ENCODE assay signal across 8 mouse cellular contexts in genomic region chr14:61293884-61294737, GRCm38 (mm10). TPM values are rescaled to one million over a fixed set of nuclear protein-coding genes. Genes with fewer than 3 reads are reported as not detected.
DNase-seq lines count a peak whose midpoint lies in the region; ATAC-seq lines count a peak whose summit lies in the region.

No protein-coding gene starts in this region.

- H3K9ac ChIP-seq in liver, embryonic 16.5 days (ENCODE audit: low read depth, low read length): no peak overlapping the region
- no peak overlapping the region for H3K9ac ChIP-seq in intestine, embryonic 16.5 days (ENCODE audit: low read depth, low read length)

- H3K9me3 ChIP-seq in embryonic facial prominence, embryonic 10.5 days: no peaks in the 10 kb centered on the region
- H3K9me3 ChIP-seq in liver, embryonic 16.5 days (replicated peaks; ENCODE audit: control insufficient read depth, low read length): no peaks in the 10 kb centered on the region
- no peaks in the 10 kb centered on the region for H3K9me3 ChIP-seq in intestine, embryonic 16.5 days (ENCODE audit: control insufficient read depth, low read length)

- H3K4me3 ChIP-seq in embryonic facial prominence, embryonic 10.5 days: no peak overlapping the region
- no peak overlapping the region for H3K4me3 ChIP-seq in liver, embryonic 16.5 days (ENCODE audit: low read depth, low read length)
- no peak overlapping the region for H3K4me3 ChIP-seq in intestine, embryonic 16.5 days (ENCODE audit: low read length)

- no peak for ATAC-seq in liver, embryonic 16.5 days (ENCODE audit: low read depth)
- no peak for ATAC-seq in intestine, embryonic 16.5 days

- H3K27ac ChIP-seq in embryonic facial prominence, embryonic 10.5 days (replicated peaks): no peak overlapping the region
- no peak overlapping the region for H3K27ac ChIP-seq in liver, embryonic 16.5 days (ENCODE audit: low read length)
- no peak overlapping the region for H3K27ac ChIP-seq in intestine, embryonic 16.5 days (ENCODE audit: low read length)

- H3K36me3 ChIP-seq in embryonic facial prominence, embryonic 10.5 days (replicated peaks): no peaks in the 10 kb centered on the region
- no peaks in the 10 kb centered on the region for H3K36me3 ChIP-seq in liver, embryonic 16.5 days (ENCODE audit: control insufficient read depth, insufficient read depth)
- H3K36me3 ChIP-seq in intestine, embryonic 16.5 days (ENCODE audit: control insufficient read depth, insufficient read depth, low read length): no peaks in the 10 kb centered on the region

- H3K27me3 ChIP-seq in embryonic facial prominence, embryonic 10.5 days (replicated peaks; ENCODE audit: low read depth, poor library complexity, severe bottlenecking): no peaks in the 10 kb centered on the region
- H3K27me3 ChIP-seq in liver, embryonic 16.5 days (ENCODE audit: control insufficient read depth, insufficient read depth, low read depth, low read length): no peaks in the 10 kb centered on the region
- no peaks in the 10 kb centered on the region for H3K27me3 ChIP-seq in intestine, embryonic 16.5 days (replicated peaks; ENCODE audit: control insufficient read depth, insufficient read depth, low read length)

- no peaks in the 10 kb centered on the region for H3K4me1 ChIP-seq in embryonic facial prominence, embryonic 10.5 days
- no peaks in the 10 kb centered on the region; the same call in 1 of the 2 replicates for H3K4me1 ChIP-seq in liver, embryonic 16.5 days (ENCODE audit: control insufficient read depth, low read depth, low read length)
- H3K4me1 ChIP-seq in intestine, embryonic 16.5 days (ENCODE audit: control insufficient read depth, insufficient read depth, low read length): no peaks in the 10 kb centered on the region

- 0 out of 2 replicates have a peak overlapping the region, but pooled peaks have one; percentile 17 for H3K4me2 ChIP-seq in liver, embryonic 16.5 days (ENCODE audit: low read depth, low read length)
- no peak overlapping the region for H3K4me2 ChIP-seq in intestine, embryonic 16.5 days (ENCODE audit: low read depth, low read length)

- 52% methylated on average over 16 of the region's 16 CpGs for WGBS in embryonic facial prominence, embryonic 10.5 days
- 42% methylated on average over 16 of the region's 16 CpGs for WGBS in liver, embryonic 16.5 days (ENCODE audit: insufficient replicate concordance)
- WGBS in intestine, embryonic 16.5 days: 54% methylated on average over 16 of the region's 16 CpGs

- peak; percentile 75 for DNase-seq in ES-CJ7 (ENCODE audit: low read depth, low spot score)
- DNase-seq in adrenal gland, postnatal 10 days: peak; percentile 79
- DNase-seq in embryonic facial prominence, embryonic 10.5 days (ENCODE audit: low spot score): peak; percentile 63
- DNase-seq in heart, adult 9 months (ENCODE audit: low spot score in 2 of 2): peak; percentile 30 to 73
- DNase-seq in kidney, postnatal 36 days: peak; percentile 51 to 78
- DNase-seq in retina, embryonic 14.5 days (ENCODE audit: low spot score): peak; percentile 75

RNA-seq across cellular contexts. Expression of gene Arl11, which starts 15.4 kb away (rescaled TPM):
- 1 to 10 TPM in 1 of 2 experiments, under 1 TPM in 1; 0.85 to 1.1 TPM for total RNA-seq in adrenal gland, postnatal 10 days (2021)
- polyA plus RNA-seq in embryonic facial prominence, embryonic 10.5 days (2016; fragmentation: Nextera tagmentation; extraction: Ambion mirVana): 0.30 and 0.36 TPM in 2 replicates
- polyA plus RNA-seq in liver, embryonic 16.5 days (2015; fragmentation: Nextera tagmentation; extraction: Ambion mirVana): 2.1 TPM in 2 replicates
- 0.78 and 1.0 TPM in 2 replicates for polyA plus RNA-seq in intestine, embryonic 16.5 days (2015; fragmentation: Nextera tagmentation; extraction: Ambion mirVana)

RNA-seq across cellular contexts. Expression of gene Sgcg, which starts 35.8 kb away (rescaled TPM):
- 10 to 100 TPM; 10.2 to 20.1 TPM for total RNA-seq in adrenal gland, postnatal 10 days (2021)
- not detected in 2 replicates for polyA plus RNA-seq in embryonic facial prominence, embryonic 10.5 days (2016; fragmentation: Nextera tagmentation; extraction: Ambion mirVana)
- 0.57 and 0.65 TPM in 2 replicates for polyA plus RNA-seq in liver, embryonic 16.5 days (2015; fragmentation: Nextera tagmentation; extraction: Ambion mirVana)
- 1.7 and 1.8 TPM in 2 replicates for polyA plus RNA-seq in intestine, embryonic 16.5 days (2015; fragmentation: Nextera tagmentation; extraction: Ambion mirVana)
